Mouse (Mus musculus): ENCODE measurements around the gene Bora. TPM values are rescaled to one million over a fixed set of nuclear protein-coding genes. Genes with fewer than 3 reads are reported as not detected.

Bora gene
- polyA plus RNA-seq, 1 experiment from 2014 or later, result 52.1 TPM

DNA sequence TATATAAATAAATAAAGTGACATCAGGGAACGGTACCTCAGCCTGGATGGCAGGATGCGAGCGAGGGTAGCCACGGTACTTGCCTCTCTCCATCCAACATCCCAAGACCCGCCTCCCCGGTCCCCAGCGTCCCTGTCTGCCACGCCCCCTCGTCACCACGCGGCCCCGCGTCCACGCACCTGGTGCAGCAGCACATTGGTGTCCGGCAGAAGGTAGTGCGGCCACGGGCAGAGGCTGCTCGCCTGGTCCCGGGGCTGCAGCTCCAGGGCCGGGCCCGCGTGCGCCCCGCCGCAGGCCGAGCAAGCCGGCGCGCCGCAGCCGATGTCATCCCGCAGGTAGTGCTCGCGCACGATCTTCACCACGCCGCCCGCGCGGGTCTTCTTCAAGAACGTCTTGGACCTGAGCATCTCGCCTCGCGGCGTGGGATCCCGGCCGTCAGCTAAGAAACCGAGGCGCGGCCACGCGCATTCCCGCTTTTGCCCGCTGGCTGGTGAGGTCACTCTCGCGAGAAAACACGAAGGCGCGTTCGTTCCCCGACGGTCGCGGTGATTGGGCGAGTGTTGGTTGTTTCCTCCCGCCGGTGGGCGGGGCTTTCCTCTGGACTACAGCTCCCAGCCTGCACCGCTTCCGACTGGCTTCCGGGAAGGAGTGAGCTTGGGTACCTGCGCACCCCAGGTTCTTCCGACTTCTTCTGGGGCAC lies 53.4 kb downstream of the Bora start, which contains the start of the genes Pibf1 and Dis3:
Gene Pibf1 (plus strand): TSS at position 158 of the 700 bp plus-strand sequence.
Gene Dis3 (minus strand): TSS at position 504 of the 700 bp plus-strand sequence.
- Histone ChIP-seq H3K4me2 (replicated peaks) (peak within 1 kb of the TSS; percentile 75), H3K27ac (peak within 1 kb of the TSS; percentile 84), H3K9ac (peak within 1 kb of the TSS; percentile 95), H3K4me1 (peaks cover 14% of the 10 kb centered on the region), H3K27me3 (no peaks in the 10 kb centered on the region), H3K36me3 (peaks cover 46% of the 10 kb centered on the region), H3K9me3 (replicated peaks) (no peaks in the 10 kb centered on the region), H3K4me3 (peak within 1 kb of the TSS; percentile 95)
- under 1% methylated on average over 73 of the region's 73 CpGs for WGBS
- peak; percentile 100 for ATAC-seq (ENCODE audit: low FRiP score)

DNA sequence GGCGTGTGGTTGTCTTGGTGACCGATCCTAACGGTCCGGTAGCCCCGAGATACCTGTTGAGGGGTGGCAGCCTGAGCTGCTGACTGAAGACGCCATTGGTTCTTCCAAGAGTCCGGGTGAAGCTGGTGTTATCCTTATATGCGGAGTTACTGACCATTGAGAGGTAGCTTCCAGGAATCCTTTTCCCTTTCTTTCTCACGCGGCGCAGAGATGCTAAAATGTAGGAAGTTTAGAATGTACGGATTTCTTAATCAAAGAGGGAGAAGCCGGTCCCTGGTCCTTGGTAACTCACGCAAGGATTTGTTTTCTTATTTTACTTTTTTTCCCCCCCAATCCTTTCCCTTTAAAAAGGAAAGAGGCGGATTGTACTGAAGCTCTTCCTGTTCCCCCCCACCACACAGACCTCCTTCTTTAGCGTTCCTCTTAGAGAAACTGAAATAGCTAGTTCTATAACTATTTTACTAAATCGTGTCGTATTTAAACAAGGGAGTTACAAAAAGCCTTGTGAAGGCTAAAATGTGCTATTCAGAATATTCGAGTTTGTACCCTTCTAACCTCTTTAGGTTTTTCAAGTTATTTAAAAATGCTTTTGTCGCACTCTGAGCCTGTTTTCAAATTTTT lies 54.1 kb downstream of the Bora start:
- Histone ChIP-seq H3K27me3 (no peaks in the 10 kb centered on the region), H3K4me2 (replicated peaks) (peak overlapping the region; percentile 75), H3K4me1 (peaks cover 14% of the 10 kb centered on the region), H3K9me3 (replicated peaks) (no peaks in the 10 kb centered on the region), H3K4me3 (peak overlapping the region; percentile 95), H3K9ac (peak overlapping the region; percentile 62), H3K36me3 (peaks cover 46% of the 10 kb centered on the region), H3K27ac (no peak overlapping the region)
- WGBS, result 7% methylated on average over 20 of the region's 20 CpGs
- no peak for ATAC-seq (ENCODE audit: low FRiP score)

DNA sequence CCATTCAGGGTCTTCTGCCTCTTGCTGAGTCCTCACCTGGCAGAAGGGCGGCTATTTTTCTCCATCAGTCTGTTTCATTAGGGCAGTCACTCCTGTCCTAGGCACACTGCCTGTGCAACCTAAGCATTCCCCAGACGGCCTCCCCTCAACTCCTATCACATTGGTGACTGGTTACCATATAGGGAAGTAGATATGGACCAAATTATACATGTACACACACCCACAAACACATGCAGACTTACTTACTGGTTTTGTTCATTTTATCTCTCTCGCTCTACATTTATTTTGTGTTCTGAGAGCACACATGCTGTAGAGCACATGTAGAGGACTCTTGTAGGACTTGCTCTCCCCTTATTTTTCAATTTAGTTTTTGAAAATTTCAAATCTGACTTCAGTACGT lies 57.0 kb downstream of the Bora start:
- H3K27ac ChIP-seq, result no peak overlapping the region
- H3K4me2 ChIP-seq (replicated peaks), result no peak overlapping the region
- no peak for ATAC-seq (ENCODE audit: low FRiP score)
- H3K9ac ChIP-seq, result no peak overlapping the region
- H3K27me3 ChIP-seq, result no peaks in the 10 kb centered on the region
- 90% methylated on average over 4 of the region's 4 CpGs for WGBS
- H3K4me1 ChIP-seq, result peaks cover 14% of the 10 kb centered on the region
- H3K4me3 ChIP-seq, result no peak overlapping the region
- no peaks in the 10 kb centered on the region for H3K9me3 ChIP-seq (replicated peaks)
- peaks cover 40% of the 10 kb centered on the region for H3K36me3 ChIP-seq

DNA sequence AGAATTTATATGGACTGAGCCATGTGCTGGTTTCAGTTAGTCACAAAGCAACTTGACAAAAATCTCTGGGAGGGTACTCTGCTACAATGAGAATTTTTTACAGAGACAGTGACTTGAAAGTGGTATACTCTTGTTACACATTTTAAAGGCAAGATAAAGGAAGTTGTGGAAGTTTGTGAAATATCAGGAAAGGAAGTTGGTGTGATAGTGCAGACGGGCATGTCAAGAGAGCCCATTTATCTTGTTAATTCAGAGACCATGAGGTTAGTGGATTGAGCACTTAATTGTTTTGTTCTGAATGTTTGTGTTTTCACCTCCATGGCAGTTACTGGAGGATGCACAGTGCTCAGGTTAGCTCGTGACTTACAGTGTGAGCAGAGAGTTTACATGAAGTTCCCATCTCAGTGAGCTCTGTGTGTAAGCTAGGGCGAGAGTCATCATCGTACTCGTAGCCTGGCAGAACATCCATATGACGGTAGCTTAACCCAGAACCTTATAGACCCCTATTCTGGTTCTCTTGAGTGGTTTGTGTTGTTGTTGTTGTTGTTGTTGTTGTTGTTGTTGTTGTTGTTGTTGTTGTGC lies 58.6 kb downstream of the Bora start:
- Histone ChIP-seq H3K9ac (no peak overlapping the region), H3K4me3 (no peak overlapping the region), H3K4me1 (peaks cover 6% of the 10 kb centered on the region), H3K27ac (no peak overlapping the region), H3K9me3 (replicated peaks) (no peaks in the 10 kb centered on the region), H3K27me3 (no peaks in the 10 kb centered on the region), H3K4me2 (replicated peaks) (no peak overlapping the region), H3K36me3 (peaks cover 53% of the 10 kb centered on the region)
- no peak for ATAC-seq (ENCODE audit: low FRiP score)
- 92% methylated on average over 6 of the region's 6 CpGs for WGBS

DNA sequence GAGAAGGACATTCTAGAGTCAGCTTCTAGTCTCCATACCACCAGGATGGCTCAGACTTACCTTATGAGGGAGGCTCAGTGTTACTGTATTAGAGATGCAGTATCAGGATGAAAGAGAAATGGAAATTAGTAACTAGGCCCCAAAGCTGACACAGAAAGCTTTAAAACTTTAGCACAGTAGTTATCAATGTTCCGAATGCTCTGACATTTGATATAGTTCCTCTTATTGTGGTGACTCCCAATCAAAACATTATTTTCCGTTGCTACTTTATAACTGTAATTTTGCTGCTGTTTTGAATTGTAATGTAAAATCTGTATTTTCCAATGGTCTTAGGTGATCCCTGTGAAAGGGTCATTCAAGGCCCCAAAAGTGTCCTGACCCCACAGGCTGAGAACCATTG lies 60.6 kb downstream of the Bora start:
- Histone ChIP-seq H3K27me3 (no peaks in the 10 kb centered on the region), H3K9me3 (replicated peaks) (no peaks in the 10 kb centered on the region), H3K4me3 (no peak overlapping the region), H3K36me3 (peaks cover 59% of the 10 kb centered on the region), H3K4me2 (replicated peaks) (no peak overlapping the region), H3K27ac (no peak overlapping the region), H3K4me1 (no peaks in the 10 kb centered on the region), H3K9ac (no peak overlapping the region)
- WGBS, result 92% methylated on average over 2 of the region's 2 CpGs
- ATAC-seq (ENCODE audit: low FRiP score), result no peak

DNA sequence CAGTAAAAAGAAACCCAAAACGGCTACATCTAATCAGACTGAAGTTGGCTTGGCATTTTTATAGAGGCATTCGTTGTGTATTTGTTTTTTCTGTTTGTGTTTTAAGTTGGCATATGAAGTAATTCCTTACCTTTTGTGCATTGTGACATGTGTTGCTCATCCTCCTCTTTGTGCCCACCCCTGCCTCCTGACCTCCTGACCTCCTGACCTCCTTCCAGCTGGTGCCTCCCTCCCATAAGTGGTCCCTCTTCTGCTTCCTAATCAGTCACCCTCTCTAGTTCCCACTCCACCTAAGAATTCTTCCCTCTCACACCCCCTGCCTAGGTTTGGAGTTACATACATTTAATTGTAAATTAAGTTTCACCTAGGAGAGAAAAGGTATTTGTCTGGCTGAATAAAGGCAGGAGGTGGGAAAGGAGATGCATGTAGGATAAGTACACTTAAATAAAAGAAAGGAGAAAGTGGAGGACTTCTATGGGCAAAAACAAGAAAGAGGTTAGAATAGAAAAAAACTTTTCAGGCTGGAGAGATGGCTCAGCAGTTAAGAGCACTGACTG lies 61.7 kb downstream of the Bora start:
- no peaks in the 10 kb centered on the region for H3K27me3 ChIP-seq
- ATAC-seq (ENCODE audit: low FRiP score), result no peak
- H3K27ac ChIP-seq, result no peak overlapping the region
- WGBS, result 75% methylated on average over 2 of the region's 2 CpGs
- H3K9ac ChIP-seq, result no peak overlapping the region
- peaks cover 61% of the 10 kb centered on the region for H3K36me3 ChIP-seq
- H3K9me3 ChIP-seq (replicated peaks), result no peaks in the 10 kb centered on the region
- H3K4me1 ChIP-seq, result no peaks in the 10 kb centered on the region
- H3K4me3 ChIP-seq, result no peak overlapping the region
- H3K4me2 ChIP-seq (replicated peaks), result no peak overlapping the region

DNA sequence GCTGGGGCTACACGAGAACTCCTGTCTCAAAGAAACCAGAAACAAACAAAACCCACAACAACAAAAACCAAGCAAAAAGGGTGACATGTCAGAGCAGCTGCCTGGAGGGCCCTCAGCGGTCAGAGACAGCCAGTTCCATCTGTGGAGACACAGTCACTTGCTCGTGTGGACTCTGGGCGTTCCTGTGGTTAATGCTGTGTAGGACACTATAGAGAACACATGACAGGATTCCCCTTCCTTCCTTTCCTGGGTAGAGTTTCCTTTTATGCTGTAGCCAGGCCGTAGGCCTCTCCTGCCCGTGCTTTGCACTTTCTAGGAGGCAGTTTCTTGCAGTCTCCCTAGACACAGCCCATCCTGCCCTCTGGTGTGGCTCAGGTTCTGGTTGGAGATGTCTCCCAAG lies 62.7 kb downstream of the Bora start:
- H3K9me3 ChIP-seq (replicated peaks), result no peaks in the 10 kb centered on the region
- no peaks in the 10 kb centered on the region for H3K27me3 ChIP-seq
- no peak overlapping the region for H3K9ac ChIP-seq
- peaks cover 58% of the 10 kb centered on the region for H3K36me3 ChIP-seq
- no peak for ATAC-seq (ENCODE audit: low FRiP score)
- H3K27ac ChIP-seq, result no peak overlapping the region
- no peak overlapping the region for H3K4me3 ChIP-seq
- 90% methylated on average over 6 of the region's 6 CpGs for WGBS
- no peaks in the 10 kb centered on the region for H3K4me1 ChIP-seq
- H3K4me2 ChIP-seq (replicated peaks), result no peak overlapping the region

DNA sequence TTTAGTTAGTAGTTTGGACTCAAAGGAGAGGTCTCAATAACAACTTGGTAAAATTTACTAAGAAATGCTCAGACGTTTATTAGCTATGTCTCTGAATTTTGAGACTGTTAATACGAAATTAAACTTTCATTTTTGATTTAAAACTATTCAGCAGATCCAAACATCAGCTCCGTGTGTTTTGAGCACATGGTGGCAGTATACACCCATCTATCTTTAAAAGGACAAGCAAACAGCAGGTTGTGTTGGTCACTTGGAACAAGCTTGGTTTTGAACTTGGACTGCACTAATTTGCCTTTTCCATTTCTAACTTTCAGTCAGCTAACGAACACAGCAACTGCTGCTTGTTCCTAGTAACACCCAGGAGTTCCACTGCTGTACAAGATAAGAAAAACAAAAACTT lies 71.6 kb downstream of the Bora start:
- Histone ChIP-seq H3K9me3 (replicated peaks) (no peaks in the 10 kb centered on the region), H3K4me2 (replicated peaks) (no peak overlapping the region), H3K9ac (no peak overlapping the region), H3K4me1 (no peaks in the 10 kb centered on the region), H3K27ac (no peak overlapping the region), H3K36me3 (peaks cover 39% of the 10 kb centered on the region), H3K27me3 (no peaks in the 10 kb centered on the region), H3K4me3 (no peak overlapping the region)
- 83% methylated on average over 4 of the region's 4 CpGs for WGBS
- ATAC-seq (ENCODE audit: low FRiP score), result no peak

DNA sequence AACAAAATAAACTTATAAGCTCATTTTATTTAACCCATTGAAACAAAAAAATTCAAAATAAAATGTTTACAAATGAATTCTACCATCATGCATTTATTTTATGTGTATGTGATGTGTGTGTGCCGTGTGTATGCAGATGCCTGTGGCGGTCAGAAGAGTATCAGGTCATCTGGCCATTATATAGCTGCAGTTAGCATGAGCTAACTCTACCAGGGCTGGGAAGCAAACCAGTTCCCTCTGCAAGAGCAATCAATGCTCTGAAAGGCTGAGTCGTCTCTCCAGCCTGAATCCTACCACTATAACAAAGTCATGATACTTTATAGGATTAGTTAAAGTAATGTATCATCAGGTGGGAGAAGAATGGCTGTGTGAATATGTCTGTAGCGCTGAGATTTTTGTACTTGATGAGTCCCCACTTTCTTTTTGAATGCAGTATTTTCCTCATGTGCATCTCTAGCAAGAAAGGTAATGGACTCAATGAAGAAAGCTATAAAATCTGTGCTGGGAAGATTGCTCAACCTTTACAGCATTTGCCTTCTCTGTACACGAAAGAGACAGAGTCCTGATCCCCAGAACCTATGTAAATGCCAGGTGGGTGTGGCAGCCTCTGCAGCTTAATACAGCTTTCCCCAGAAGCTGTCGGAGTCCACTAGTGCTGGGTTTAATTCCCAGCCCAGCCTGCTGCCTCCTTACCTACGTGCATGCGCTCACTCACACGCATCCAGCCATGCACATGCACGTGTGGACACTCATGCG lies 75.7 kb downstream of the Bora start:
- H3K4me2 ChIP-seq (replicated peaks), result no peak overlapping the region
- H3K36me3 ChIP-seq, result peaks cover 10% of the 10 kb centered on the region
- H3K27ac ChIP-seq, result no peak overlapping the region
- no peaks in the 10 kb centered on the region for H3K9me3 ChIP-seq (replicated peaks)
- no peaks in the 10 kb centered on the region for H3K27me3 ChIP-seq
- WGBS, result 91% methylated on average over 11 of the region's 11 CpGs
- no peaks in the 10 kb centered on the region for H3K4me1 ChIP-seq
- H3K9ac ChIP-seq, result no peak overlapping the region
- no peak for ATAC-seq (ENCODE audit: low FRiP score)
- no peak overlapping the region for H3K4me3 ChIP-seq

DNA sequence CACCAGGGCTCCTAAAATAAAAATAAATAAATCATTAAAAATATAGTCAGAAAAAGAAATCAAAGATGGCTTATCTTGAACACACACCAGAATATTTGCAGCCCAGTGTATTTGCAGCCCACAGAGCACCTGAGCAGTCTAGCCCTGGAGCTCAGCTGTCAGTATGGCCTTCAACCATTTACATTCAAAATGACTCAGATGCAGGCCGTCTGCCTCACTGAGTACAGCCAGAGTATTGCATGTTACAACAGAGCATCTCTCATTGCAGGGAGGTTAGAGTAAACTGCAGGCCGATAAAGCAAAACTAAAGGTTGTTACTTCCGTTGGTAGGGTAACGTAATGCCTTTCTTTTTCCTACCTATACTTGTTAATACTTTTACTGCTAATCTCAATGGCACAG lies 78.1 kb downstream of the Bora start:
- H3K4me1 ChIP-seq, result no peaks in the 10 kb centered on the region
- no peak overlapping the region for H3K9ac ChIP-seq
- H3K4me2 ChIP-seq (replicated peaks), result no peak overlapping the region
- no peak for ATAC-seq (ENCODE audit: low FRiP score)
- no peak overlapping the region for H3K27ac ChIP-seq
- H3K9me3 ChIP-seq (replicated peaks), result no peaks in the 10 kb centered on the region
- H3K36me3 ChIP-seq, result peaks cover 6% of the 10 kb centered on the region; the same call in 1 of the 2 replicates
- no peak overlapping the region for H3K4me3 ChIP-seq
- WGBS, result 85% methylated on average over 4 of the region's 4 CpGs
- no peaks in the 10 kb centered on the region for H3K27me3 ChIP-seq

All from hindbrain, embryonic 12.5 days (tissue).